Mouse (Mus musculus): ENCODE data around the gene Gimap3. TPM values are rescaled to one million over a fixed set of nuclear protein-coding genes. Genes with fewer than 3 reads are reported as not detected.

Gene Gimap3
- not detected in 2 replicates for polyA plus RNA-seq (2014; fragmentation: Nextera tagmentation; extraction: Ambion mirVana)

DNA sequence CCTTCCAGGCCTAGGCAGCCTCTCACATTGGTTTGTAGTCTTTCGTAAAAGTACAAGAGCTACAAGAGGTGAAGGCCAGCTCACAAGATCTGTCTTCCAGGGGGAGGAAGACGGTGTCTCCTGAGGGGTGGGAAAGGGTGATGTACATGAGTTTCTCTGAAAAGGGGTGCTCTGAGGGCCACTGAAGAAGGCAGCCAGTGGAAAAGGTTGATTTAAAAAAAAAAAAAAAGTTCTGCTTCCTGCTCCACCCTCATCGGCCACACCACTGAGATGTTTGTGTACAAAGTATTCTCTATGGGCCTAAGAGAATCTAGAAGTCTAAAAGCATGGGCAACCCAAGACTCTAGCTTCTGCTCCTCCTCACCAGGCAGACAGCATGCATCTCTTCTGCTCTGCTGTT is at the start of gene Gimap3:
Gene Gimap3, minus strand, starts transcription at position 156 of the 400 bp plus-strand sequence.
- no peak for ATAC-seq (ENCODE audit: low read depth)
- H3K27me3 ChIP-seq (ENCODE audit: control insufficient read depth, insufficient read depth, low read length), result no peaks in the 10 kb centered on the region
- no peaks in the 10 kb centered on the region for H3K4me1 ChIP-seq (ENCODE audit: control insufficient read depth, insufficient read depth, low read length)
- no peaks in the 10 kb centered on the region for H3K9me3 ChIP-seq (ENCODE audit: control insufficient read depth, low read length)
- no peak within 1 kb of the TSS for H3K4me2 ChIP-seq (ENCODE audit: low read depth, low read length)
- H3K36me3 ChIP-seq (ENCODE audit: control insufficient read depth, insufficient read depth, low read length), result no peaks in the 10 kb centered on the region
- H3K9ac ChIP-seq (replicated peaks; ENCODE audit: low read depth, low read length), result no peak within 1 kb of the TSS
- H3K27ac ChIP-seq (ENCODE audit: low read depth, low read length), result no peak within 1 kb of the TSS
- H3K4me3 ChIP-seq (ENCODE audit: low read depth, low read length), result no peak within 1 kb of the TSS
- 96% methylated on average over 3 of the region's 3 CpGs for WGBS

DNA sequence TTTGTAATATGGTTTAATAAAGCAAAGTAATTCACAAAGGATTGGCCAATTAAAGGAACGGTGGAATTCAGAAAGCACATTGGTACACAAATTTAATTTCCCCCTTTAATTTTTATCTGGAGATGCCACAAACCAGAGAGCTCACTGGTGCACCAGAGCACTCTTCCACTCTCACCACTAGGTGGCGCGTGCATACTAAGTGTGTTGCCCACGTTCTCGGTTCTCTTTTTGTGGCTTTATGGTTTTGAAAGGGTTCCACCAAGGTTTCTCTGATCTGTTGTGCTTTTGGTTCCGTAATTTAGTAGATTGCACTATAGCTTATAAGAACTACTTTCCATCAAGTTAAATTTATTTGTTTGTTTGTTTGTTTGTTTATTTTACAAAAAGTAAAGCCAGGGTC is 47.2 kb upstream of the Gimap3 start:
- no peak overlapping the region for H3K9ac ChIP-seq (replicated peaks; ENCODE audit: low read depth, low read length)
- H3K36me3 ChIP-seq (ENCODE audit: control insufficient read depth, insufficient read depth, low read length), result no peaks in the 10 kb centered on the region
- no peaks in the 10 kb centered on the region for H3K9me3 ChIP-seq (ENCODE audit: control insufficient read depth, low read length)
- H3K27me3 ChIP-seq (ENCODE audit: control insufficient read depth, insufficient read depth, low read length), result no peaks in the 10 kb centered on the region
- H3K27ac ChIP-seq (ENCODE audit: low read depth, low read length), result no peak overlapping the region
- no peak overlapping the region for H3K4me3 ChIP-seq (ENCODE audit: low read depth, low read length)
- no peaks in the 10 kb centered on the region for H3K4me1 ChIP-seq (ENCODE audit: control insufficient read depth, insufficient read depth, low read length)
- no peak overlapping the region for H3K4me2 ChIP-seq (ENCODE audit: low read depth, low read length)
- WGBS, result 6% methylated on average over 6 of the region's 6 CpGs
- no peak for ATAC-seq (ENCODE audit: low read depth)

DNA sequence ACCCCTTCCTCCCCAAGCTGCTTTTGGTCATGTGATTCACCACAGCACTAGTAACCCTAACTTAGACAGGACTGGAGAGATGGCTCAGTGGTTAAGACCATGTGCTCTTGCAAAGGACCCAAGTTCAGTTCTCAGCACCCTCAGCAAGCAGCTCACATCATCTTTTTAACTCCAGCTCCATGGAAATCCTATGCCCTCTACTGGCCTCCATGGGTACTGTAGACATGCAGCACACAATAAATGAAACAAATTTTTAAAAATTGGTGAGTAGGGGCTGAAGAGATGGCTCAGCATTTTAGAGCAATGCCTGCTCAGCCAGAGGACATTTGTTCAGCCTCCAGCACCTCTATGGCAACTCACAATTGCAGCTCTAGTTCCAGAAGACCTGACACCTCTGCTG is 44.4 kb upstream of the Gimap3 start:
- Histone ChIP-seq H3K4me2 (ENCODE audit: low read depth, low read length) (no peak overlapping the region), H3K27me3 (ENCODE audit: control insufficient read depth, insufficient read depth, low read length) (no peaks in the 10 kb centered on the region), H3K9me3 (ENCODE audit: control insufficient read depth, low read length) (no peaks in the 10 kb centered on the region), H3K36me3 (ENCODE audit: control insufficient read depth, insufficient read depth, low read length) (no peaks in the 10 kb centered on the region), H3K4me3 (ENCODE audit: low read depth, low read length) (no peak overlapping the region), H3K9ac (replicated peaks; ENCODE audit: low read depth, low read length) (no peak overlapping the region), H3K4me1 (ENCODE audit: control insufficient read depth, insufficient read depth, low read length) (no peaks in the 10 kb centered on the region), H3K27ac (ENCODE audit: low read depth, low read length) (no peak overlapping the region)
- no peak for ATAC-seq (ENCODE audit: low read depth)

DNA sequence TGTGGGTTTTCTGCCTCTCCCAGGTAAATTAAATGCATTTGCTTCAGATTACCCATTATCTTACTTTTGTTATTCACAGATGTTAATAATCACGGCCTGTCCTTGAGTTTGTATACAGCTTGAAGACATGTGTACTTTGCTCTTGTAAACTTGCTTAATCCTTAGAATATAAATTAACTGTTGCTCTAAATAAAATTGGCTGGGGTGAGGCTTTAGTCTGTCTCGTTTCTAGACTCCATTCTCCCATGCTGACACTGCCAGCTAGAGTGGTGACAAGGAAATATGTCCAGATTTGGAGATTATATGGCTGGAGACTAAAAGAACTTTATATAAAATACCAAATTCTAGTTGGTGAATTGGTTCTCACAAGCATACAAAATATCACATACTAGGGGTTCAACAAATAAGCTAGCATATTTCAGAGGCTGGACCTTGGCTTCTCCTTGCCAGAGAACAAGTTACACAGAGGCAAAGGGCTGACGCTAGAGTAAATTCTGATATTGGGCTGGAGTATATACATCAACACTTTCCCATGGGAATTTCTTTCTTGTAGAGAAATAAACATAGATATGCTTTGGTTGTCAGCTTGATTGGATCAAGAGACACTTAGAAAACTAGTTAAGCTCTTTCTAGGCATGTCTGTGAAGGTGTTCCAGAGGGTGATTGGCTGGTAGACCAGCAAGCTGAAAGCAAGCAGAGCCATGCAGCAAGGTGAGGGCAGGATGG is 39.0 kb upstream of the Gimap3 start:
- H3K9me3 ChIP-seq (ENCODE audit: control insufficient read depth, low read length), result no peaks in the 10 kb centered on the region
- no peak overlapping the region for H3K4me2 ChIP-seq (ENCODE audit: low read depth, low read length)
- no peak overlapping the region for H3K9ac ChIP-seq (replicated peaks; ENCODE audit: low read depth, low read length)
- ATAC-seq (ENCODE audit: low read depth), result no peak
- H3K27ac ChIP-seq (ENCODE audit: low read depth, low read length), result no peak overlapping the region
- H3K27me3 ChIP-seq (ENCODE audit: control insufficient read depth, insufficient read depth, low read length), result no peaks in the 10 kb centered on the region
- H3K36me3 ChIP-seq (ENCODE audit: control insufficient read depth, insufficient read depth, low read length), result no peaks in the 10 kb centered on the region
- WGBS, result 83% methylated on average over 3 of the region's 3 CpGs
- H3K4me3 ChIP-seq (ENCODE audit: low read depth, low read length), result no peak overlapping the region
- no peaks in the 10 kb centered on the region for H3K4me1 ChIP-seq (ENCODE audit: control insufficient read depth, insufficient read depth, low read length)

DNA sequence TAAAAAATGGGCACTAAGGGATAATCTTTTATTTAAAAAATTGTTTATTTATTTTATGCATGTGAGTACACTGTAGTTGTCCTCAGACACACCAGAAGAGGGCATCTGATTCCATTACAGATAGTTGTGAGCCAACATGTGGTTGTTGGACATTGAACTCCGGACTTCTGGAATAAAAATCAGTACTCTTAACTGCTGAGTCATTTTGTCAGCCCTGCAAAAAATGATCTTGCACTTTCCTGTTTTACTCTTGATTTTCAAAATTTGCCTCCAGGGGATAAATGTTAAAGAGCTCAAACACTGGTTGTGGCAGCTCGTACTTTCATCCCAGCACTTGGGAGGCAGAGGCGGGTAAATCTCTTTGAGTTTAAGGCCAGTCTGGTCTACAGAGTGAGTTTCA is 36.1 kb upstream of the Gimap3 start:
- Histone ChIP-seq H3K36me3 (ENCODE audit: control insufficient read depth, insufficient read depth, low read length) (no peaks in the 10 kb centered on the region), H3K4me2 (ENCODE audit: low read depth, low read length) (no peak overlapping the region), H3K4me3 (ENCODE audit: low read depth, low read length) (no peak overlapping the region), H3K4me1 (ENCODE audit: control insufficient read depth, insufficient read depth, low read length) (no peaks in the 10 kb centered on the region), H3K27ac (ENCODE audit: low read depth, low read length) (no peak overlapping the region), H3K27me3 (ENCODE audit: control insufficient read depth, insufficient read depth, low read length) (no peaks in the 10 kb centered on the region), H3K9ac (replicated peaks; ENCODE audit: low read depth, low read length) (no peak overlapping the region), H3K9me3 (ENCODE audit: control insufficient read depth, low read length) (no peaks in the 10 kb centered on the region)
- no peak for ATAC-seq (ENCODE audit: low read depth)
- 89% methylated on average over 3 of the region's 3 CpGs for WGBS

DNA sequence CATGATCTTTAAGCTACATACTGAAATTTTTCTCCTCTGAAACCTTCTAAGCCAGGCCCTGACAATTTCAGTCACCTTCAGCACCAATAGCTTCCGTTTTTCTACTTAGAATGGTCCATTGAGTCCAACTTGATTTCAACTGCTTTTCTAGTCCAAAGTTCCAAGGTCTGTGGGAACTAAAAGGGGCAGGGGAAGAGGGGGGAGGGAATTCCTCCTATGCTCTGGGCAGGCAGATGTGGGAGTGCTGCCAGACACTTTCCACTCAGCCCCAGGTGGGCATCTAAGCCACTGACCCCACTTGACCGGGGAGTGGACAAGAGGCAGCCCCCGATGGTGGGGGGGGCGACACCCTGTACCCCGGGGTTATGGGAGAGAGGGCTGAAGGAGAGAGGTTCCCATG is 33.7 kb upstream of the Gimap3 start:
- Histone ChIP-seq H3K4me2 (ENCODE audit: low read depth, low read length) (no peak overlapping the region), H3K4me3 (ENCODE audit: low read depth, low read length) (no peak overlapping the region), H3K4me1 (ENCODE audit: control insufficient read depth, insufficient read depth, low read length) (no peaks in the 10 kb centered on the region), H3K9ac (replicated peaks; ENCODE audit: low read depth, low read length) (no peak overlapping the region), H3K9me3 (ENCODE audit: control insufficient read depth, low read length) (no peaks in the 10 kb centered on the region), H3K27ac (ENCODE audit: low read depth, low read length) (no peak overlapping the region), H3K27me3 (ENCODE audit: control insufficient read depth, insufficient read depth, low read length) (no peaks in the 10 kb centered on the region), H3K36me3 (ENCODE audit: control insufficient read depth, insufficient read depth, low read length) (no peaks in the 10 kb centered on the region)
- 89% methylated on average over 5 of the region's 5 CpGs for WGBS
- no peak for ATAC-seq (ENCODE audit: low read depth)

DNA sequence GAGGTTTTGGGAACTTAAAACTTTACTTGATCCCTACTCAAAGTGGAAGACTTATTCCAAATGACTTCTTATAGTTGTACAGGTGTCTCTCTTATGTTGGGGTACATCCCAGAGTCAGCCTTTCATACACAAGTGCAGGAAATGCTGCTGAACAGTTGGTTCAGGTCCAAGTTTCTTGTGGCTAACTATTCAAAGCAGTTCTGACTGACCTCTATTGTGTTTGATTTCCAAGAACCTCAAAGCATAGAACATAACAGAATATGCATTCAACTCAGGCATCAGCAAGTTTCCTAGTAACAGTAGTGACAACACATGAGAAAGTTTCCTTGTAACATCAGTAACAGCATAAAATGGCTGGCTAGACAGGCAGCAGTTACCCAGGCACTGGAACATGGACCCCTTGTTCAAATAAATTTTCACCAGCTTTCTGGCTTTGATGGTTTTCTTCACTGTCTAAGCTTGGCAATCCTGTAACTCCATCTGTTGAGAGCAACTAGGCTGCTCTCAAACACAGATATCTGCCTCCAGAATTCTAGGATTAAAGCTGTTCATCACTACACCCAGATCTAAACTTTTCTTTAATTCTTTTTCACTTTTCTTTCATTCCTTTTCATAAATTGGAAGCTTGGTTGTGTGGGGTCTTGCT is 32.9 kb upstream of the Gimap3 start:
- no peak for ATAC-seq (ENCODE audit: low read depth)
- Histone ChIP-seq H3K9ac (replicated peaks; ENCODE audit: low read depth, low read length) (no peak overlapping the region), H3K9me3 (ENCODE audit: control insufficient read depth, low read length) (no peaks in the 10 kb centered on the region), H3K27me3 (ENCODE audit: control insufficient read depth, insufficient read depth, low read length) (no peaks in the 10 kb centered on the region), H3K4me2 (ENCODE audit: low read depth, low read length) (no peak overlapping the region), H3K36me3 (ENCODE audit: control insufficient read depth, insufficient read depth, low read length) (no peaks in the 10 kb centered on the region), H3K27ac (ENCODE audit: low read depth, low read length) (no peak overlapping the region), H3K4me1 (ENCODE audit: control insufficient read depth, insufficient read depth, low read length) (no peaks in the 10 kb centered on the region), H3K4me3 (ENCODE audit: low read depth, low read length) (no peak overlapping the region)

DNA sequence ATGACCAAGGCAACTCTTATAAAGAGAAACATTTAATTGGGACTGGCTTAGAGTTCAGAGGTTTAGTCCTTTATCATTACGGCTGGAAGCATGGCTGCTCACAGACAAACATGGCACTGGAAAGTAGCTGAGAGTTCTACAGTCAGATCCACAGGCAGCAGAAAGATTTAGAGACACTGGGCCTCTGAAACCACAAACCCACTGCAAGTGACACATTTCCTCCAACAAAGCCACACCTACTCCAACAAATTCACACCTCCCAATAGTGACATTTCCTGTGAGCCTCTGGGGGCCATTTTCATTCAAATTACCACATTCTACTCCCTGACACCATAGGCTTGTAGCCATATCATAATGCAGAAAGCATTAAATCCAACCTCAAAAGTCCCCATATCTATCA is 31.2 kb upstream of the Gimap3 start:
- Histone ChIP-seq H3K4me2 (ENCODE audit: low read depth, low read length) (no peak overlapping the region), H3K4me3 (ENCODE audit: low read depth, low read length) (no peak overlapping the region), H3K9me3 (ENCODE audit: control insufficient read depth, low read length) (no peaks in the 10 kb centered on the region), H3K27me3 (ENCODE audit: control insufficient read depth, insufficient read depth, low read length) (no peaks in the 10 kb centered on the region), H3K36me3 (ENCODE audit: control insufficient read depth, insufficient read depth, low read length) (no peaks in the 10 kb centered on the region), H3K27ac (ENCODE audit: low read depth, low read length) (no peak overlapping the region), H3K9ac (replicated peaks; ENCODE audit: low read depth, low read length) (no peak overlapping the region), H3K4me1 (ENCODE audit: control insufficient read depth, insufficient read depth, low read length) (no peaks in the 10 kb centered on the region)
- 90% methylated on average over 1 of the region's 1 CpGs for WGBS
- no peak for ATAC-seq (ENCODE audit: low read depth)

DNA sequence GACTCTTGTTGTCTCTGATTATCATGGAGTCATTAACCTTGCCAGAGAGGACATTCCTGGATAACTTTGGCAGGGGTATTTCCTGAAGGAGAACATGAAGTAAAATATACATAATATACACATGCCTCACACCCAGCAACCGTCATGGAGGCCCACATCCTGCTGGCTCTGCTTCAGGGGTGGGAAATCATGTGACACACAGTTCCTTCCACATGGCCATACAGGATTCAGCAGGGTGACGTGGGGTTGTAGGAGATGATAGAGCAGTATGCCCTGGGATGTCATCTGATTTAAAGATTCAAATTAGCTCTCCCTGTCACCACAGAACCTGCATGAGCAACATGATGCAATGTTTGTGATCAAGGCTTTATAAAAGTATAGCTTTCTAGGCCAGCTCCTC is 17.2 kb upstream of the Gimap3 start:
- WGBS, result 84% methylated on average over 2 of the region's 2 CpGs
- H3K4me2 ChIP-seq (ENCODE audit: low read depth, low read length), result no peak overlapping the region
- H3K27ac ChIP-seq (ENCODE audit: low read depth, low read length), result no peak overlapping the region

More for the DNA sequence above, 17.2 kb upstream of the Gimap3 start:
- Histone ChIP-seq H3K4me1 (ENCODE audit: control insufficient read depth, insufficient read depth, low read length) (no peaks in the 10 kb centered on the region), H3K9ac (replicated peaks; ENCODE audit: low read depth, low read length) (no peak overlapping the region), H3K36me3 (ENCODE audit: control insufficient read depth, insufficient read depth, low read length) (no peaks in the 10 kb centered on the region), H3K4me3 (ENCODE audit: low read depth, low read length) (no peak overlapping the region), H3K9me3 (ENCODE audit: control insufficient read depth, low read length) (no peaks in the 10 kb centered on the region), H3K27me3 (ENCODE audit: control insufficient read depth, insufficient read depth, low read length) (no peaks in the 10 kb centered on the region)
- ATAC-seq (ENCODE audit: low read depth), result no peak
